Mouse (Mus musculus) CH12.LX (cell line): ENCODE results near the gene Etnk2. TPM values are rescaled to one million over a fixed set of nuclear protein-coding genes. Genes with fewer than 3 reads are reported as not detected.

ENCODE experiments used
- DNase-seq: peaks from one replicate; pipeline ENCODE4 v3.0.0-alpha.2; 2013; ENCODE audit errors: extremely low read depth
- H3K27ac ChIP-seq: 2 replicates; pipeline ENCODE4 v1.5.1; 2012; ENCODE audit warnings: low read depth, mild to moderate bottlenecking, control low read depth, moderate library complexity; ENCODE audit not compliant: insufficient read depth
- H3K27me3 ChIP-seq: replicated peaks from 2 replicates; pipeline ENCODE3; 2012; ENCODE audit warnings: inconsistent platforms
- H3K36me3 ChIP-seq, 2 experiments: replicated peaks in 1 of 2; 2 replicates each; pipeline versions ENCODE3 to v1.6.1; 2012; ENCODE audit warnings: inconsistent platforms in 1 of 2, low read length in 1 of 2, mild to moderate bottlenecking in 1 of 2, mixed read lengths in 1 of 2, moderate library complexity in 1 of 2; ENCODE audit not compliant: control insufficient read depth in 1 of 2, insufficient read depth in 1 of 2
- H3K4me1 ChIP-seq, 2 experiments: 2 replicates each; pipeline ENCODE4 v1.6.1; 2012; ENCODE audit warnings: inconsistent platforms in 1 of 2, moderate library complexity in 1 of 2; ENCODE audit not compliant: insufficient read depth in 2 of 2, control insufficient read depth in 1 of 2
- H3K4me2 ChIP-seq: 2 replicates; pipeline ENCODE4 v1.6.1; 2012; ENCODE audit warnings: low read depth, mild to moderate bottlenecking, control low read depth; ENCODE audit not compliant: poor library complexity, insufficient read depth, severe bottlenecking
- H3K4me3 ChIP-seq, 3 experiments: fragments of 150-350 bp in 1 of 3; sonication (generic) in 1 of 3; replicated peaks in 1 of 3; 2 replicates each; pipeline versions ENCODE3 to v1.5.1; 2011 to 2012; ENCODE audit warnings: low read depth in 2 of 3, low read length in 2 of 3, mild to moderate bottlenecking in 2 of 3, moderate library complexity in 2 of 3, control low read depth in 1 of 3, improper control_type of control experiment in 1 of 3, inconsistent platforms in 1 of 3, mixed read lengths in 1 of 3; ENCODE audit not compliant: poor library complexity in 1 of 3
- H3K79me2 ChIP-seq: replicated peaks from 2 replicates; pipeline ENCODE4 v1.6.1; 2012; ENCODE audit warnings: mild to moderate bottlenecking, moderate library complexity; ENCODE audit not compliant: control insufficient read depth, poor library complexity, insufficient read depth, severe bottlenecking; ENCODE audit errors: extremely low read depth
- H3K9ac ChIP-seq: 2 replicates; pipeline ENCODE4 v1.6.1; 2012; ENCODE audit warnings: low read depth, mild to moderate bottlenecking, control low read depth, moderate library complexity; ENCODE audit not compliant: insufficient read depth
- H3K9me3 ChIP-seq: replicated peaks from 2 replicates; pipeline ENCODE3; 2012; ENCODE audit warnings: low read length, inconsistent platforms, mixed read lengths
- BHLHE40 ChIP-seq: IDR thresholded peaks from 2 replicates; pipeline ENCODE4 v1.6.1; 2011; ENCODE audit warnings: mild to moderate bottlenecking, low read depth, low read length, improper control_type of control experiment
- CHD1 ChIP-seq: IDR thresholded peaks from 2 replicates; pipeline ENCODE4 v1.6.1; 2012; ENCODE audit warnings: low read depth, low read length, improper control_type of control experiment, inconsistent platforms
- CHD2 ChIP-seq: IDR thresholded peaks from 2 replicates; pipeline ENCODE4 v1.6.1; 2011; ENCODE audit warnings: low read length, improper control_type of control experiment
- CTCF ChIP-seq, 2 experiments: IDR thresholded peaks in 1 of 2; conservative IDR thresholded peaks in 1 of 2; 2 replicates each; pipeline ENCODE4 v1.5.1; 2011 to 2012; ENCODE audit warnings: low read depth in 2 of 2, low read length in 2 of 2, improper control_type of control experiment in 1 of 2, inconsistent platforms in 1 of 2, mild to moderate bottlenecking in 1 of 2, moderate library complexity in 1 of 2
- E2F4 ChIP-seq: IDR thresholded peaks from 2 replicates; pipeline ENCODE4 v1.6.1; 2011; ENCODE audit warnings: low read depth, low read length, improper control_type of control experiment; ENCODE audit not compliant: insufficient replicate concordance
- ELF1 ChIP-seq: IDR thresholded peaks from 2 replicates; pipeline ENCODE4 v1.6.1; 2014; ENCODE audit warnings: low read depth, mild to moderate bottlenecking, inconsistent platforms, low read length, improper control_type of control experiment
- EP300 ChIP-seq: IDR thresholded peaks from 2 replicates; pipeline ENCODE4 v1.6.1; 2011; ENCODE audit warnings: low read length, improper control_type of control experiment
- ETS1 ChIP-seq: conservative IDR thresholded peaks from 2 replicates; pipeline ENCODE4 v1.6.1; 2012; ENCODE audit warnings: low read depth, mild to moderate bottlenecking, inconsistent platforms, low read length, improper control_type of control experiment, moderate library complexity
- GABPA ChIP-seq: IDR thresholded peaks from 2 replicates; pipeline ENCODE4 v1.6.1; 2012; ENCODE audit warnings: low read depth, low read length, improper control_type of control experiment, inconsistent platforms; ENCODE audit not compliant: insufficient replicate concordance
- HCFC1 ChIP-seq: IDR thresholded peaks from 2 replicates; pipeline ENCODE4 v1.6.1; 2012; ENCODE audit warnings: low read depth, mild to moderate bottlenecking, inconsistent platforms, low read length, improper control_type of control experiment
- IRF4 ChIP-seq: IDR thresholded peaks from 2 replicates; pipeline ENCODE4 v1.6.1; 2014; ENCODE audit warnings: low read depth, mild to moderate bottlenecking, inconsistent platforms, low read length, improper control_type of control experiment
- JUN ChIP-seq: IDR thresholded peaks from 2 replicates; pipeline ENCODE4 v1.6.1; 2011; ENCODE audit warnings: low read depth, mild to moderate bottlenecking, low read length, improper control_type of control experiment, moderate library complexity; ENCODE audit not compliant: insufficient read depth
- JUND ChIP-seq: conservative IDR thresholded peaks from 2 replicates; pipeline ENCODE4 v1.6.1; 2011; ENCODE audit warnings: low read depth, low read length, improper control_type of control experiment
- KAT2A ChIP-seq: IDR thresholded peaks from 2 replicates; pipeline ENCODE4 v1.6.1; 2012; ENCODE audit warnings: low read length, improper control_type of control experiment, inconsistent platforms; ENCODE audit not compliant: insufficient replicate concordance
- MAFK ChIP-seq: IDR thresholded peaks from 2 replicates; pipeline ENCODE4 v1.6.1; 2011; ENCODE audit warnings: low read length, improper control_type of control experiment; ENCODE audit not compliant: insufficient replicate concordance
- MAX ChIP-seq: IDR thresholded peaks from 2 replicates; pipeline ENCODE4 v1.6.1; 2011; ENCODE audit warnings: low read length, improper control_type of control experiment
- MAZ ChIP-seq: IDR thresholded peaks from 2 replicates; pipeline ENCODE4 v1.6.1; 2012; ENCODE audit warnings: low read depth, mild to moderate bottlenecking, inconsistent platforms, low read length, improper control_type of control experiment, moderate library complexity
- MEF2A ChIP-seq: IDR thresholded peaks from 2 replicates; pipeline ENCODE4 v1.6.1; 2014; ENCODE audit warnings: low read depth, mild to moderate bottlenecking, inconsistent platforms, low read length, improper control_type of control experiment, borderline replicate concordance
- MXI1 ChIP-seq: IDR thresholded peaks from 2 replicates; pipeline ENCODE4 v1.6.1; 2011; ENCODE audit warnings: mild to moderate bottlenecking, low read depth, low read length, improper control_type of control experiment
- MYC ChIP-seq: IDR thresholded peaks from 2 replicates; pipeline ENCODE4 v1.6.1; 2011; ENCODE audit warnings: low read depth, mild to moderate bottlenecking, improper control_type of control experiment, low read length
- NELFE ChIP-seq: IDR thresholded peaks from 2 replicates; pipeline ENCODE4 v1.6.1; 2011; ENCODE audit warnings: low read depth, low read length, improper control_type of control experiment
- NRF1 ChIP-seq: IDR thresholded peaks from 2 replicates; pipeline ENCODE4 v1.6.1; 2014; ENCODE audit warnings: low read depth, mild to moderate bottlenecking, inconsistent platforms, low read length, improper control_type of control experiment, moderate library complexity
- PAX5 ChIP-seq: IDR thresholded peaks from 2 replicates; pipeline ENCODE4 v1.6.1; 2012; ENCODE audit warnings: low read length, inconsistent platforms, mixed read lengths
- POLR2A ChIP-seq: IDR thresholded peaks from 2 replicates; pipeline ENCODE4 v1.6.1; 2011; ENCODE audit warnings: low read depth, mild to moderate bottlenecking, improper control_type of control experiment, low read length
- POLR2AphosphoS2 ChIP-seq: IDR thresholded peaks from 2 replicates; pipeline ENCODE4 v1.6.1; 2011; ENCODE audit warnings: low read depth, low read length, improper control_type of control experiment
- RAD21 ChIP-seq: IDR thresholded peaks from 2 replicates; pipeline ENCODE4 v1.6.1; 2011; ENCODE audit warnings: low read depth, mild to moderate bottlenecking, low read length, improper control_type of control experiment, moderate library complexity
- RCOR1 ChIP-seq: conservative IDR thresholded peaks from 2 replicates; pipeline ENCODE4 v1.6.1; 2012; ENCODE audit warnings: low read depth, mild to moderate bottlenecking, inconsistent platforms, low read length, improper control_type of control experiment
- SIN3A ChIP-seq: IDR thresholded peaks from 2 replicates; pipeline ENCODE4 v1.6.1; 2012; ENCODE audit warnings: low read length, improper control_type of control experiment, inconsistent platforms
- SMC3 ChIP-seq: IDR thresholded peaks from 2 replicates; pipeline ENCODE4 v1.6.1; 2011; ENCODE audit warnings: low read depth, low read length, improper control_type of control experiment
- TBP ChIP-seq: conservative IDR thresholded peaks from 2 replicates; pipeline ENCODE4 v1.6.1; 2011; ENCODE audit warnings: low read depth, low read length, improper control_type of control experiment
- TCF12 ChIP-seq: IDR thresholded peaks from 2 replicates; pipeline ENCODE4 v1.6.1; 2014; ENCODE audit warnings: low read depth, mild to moderate bottlenecking, inconsistent platforms, low read length, improper control_type of control experiment
- UBTF ChIP-seq: IDR thresholded peaks from 2 replicates; pipeline ENCODE4 v1.6.1; 2012; ENCODE audit warnings: low read depth, mild to moderate bottlenecking, inconsistent platforms, low read length, improper control_type of control experiment, moderate library complexity
- USF1 ChIP-seq: IDR thresholded peaks from 2 replicates; pipeline ENCODE4 v1.6.1; 2014; ENCODE audit warnings: low read depth, mild to moderate bottlenecking, inconsistent platforms, low read length, improper control_type of control experiment
- USF2 ChIP-seq: conservative IDR thresholded peaks from 2 replicates; pipeline ENCODE4 v1.6.1; 2011; ENCODE audit warnings: low read depth, low read length, improper control_type of control experiment
- ZC3H11A ChIP-seq: IDR thresholded peaks from 2 replicates; pipeline ENCODE4 v1.6.1; 2012; ENCODE audit warnings: low read depth, mild to moderate bottlenecking, inconsistent platforms, low read length, improper control_type of control experiment
- ZKSCAN1 ChIP-seq: IDR thresholded peaks from 2 replicates; pipeline ENCODE4 v1.6.1; 2012; ENCODE audit warnings: low read depth, inconsistent platforms, low read length, improper control_type of control experiment, borderline replicate concordance
- ZMIZ1 ChIP-seq: IDR thresholded peaks from 2 replicates; pipeline ENCODE4 v1.6.1; 2012; ENCODE audit warnings: low read depth, mild to moderate bottlenecking, inconsistent platforms, low read length, improper control_type of control experiment
- ZNF384 ChIP-seq: IDR thresholded peaks from 2 replicates; pipeline ENCODE4 v1.6.1; 2012; ENCODE audit warnings: low read depth, low read length, improper control_type of control experiment, inconsistent platforms
- dilution Hi-C: fragments of 300-500 bp; cut with MboI; formaldehyde crosslinking; loops from 2 replicates; pipeline ENCODE4 v1.14.3; 2020; ENCODE audit warnings: low sequenced_read_pairs; ENCODE audit not compliant: extremely low pct_unique_long_range_greater_than_20kb, extremely low pct_ligation_motif_present
- in situ Hi-C: fragments of 300-500 bp; cut with MboI; formaldehyde crosslinking; loops from 3 replicates; pipeline ENCODE4 v1.14.3; 2019; ENCODE audit warnings: low sequenced_read_pairs, low pct_ligation_motif_present, low pct_unique_long_range_greater_than_20kb, mixed read lengths
- polyA plus RNA-seq: library from polyadenylated mRNA; unstranded; fragments of >175 nt; gene quantifications from 2 replicates; pipeline ENCODE4 v1.2.1, GENCODE M21; 2012; ENCODE audit warnings: low read depth; ENCODE audit not compliant: insufficient read length
- total RNA-seq, 2 experiments: library from RNA; depleted of rRNA; stranded (reverse); fragments of 300-350 nt in 1 of 2; fragments of >200 nt in 1 of 2; gene quantifications; 2 replicates each; pipeline ENCODE4 v1.2.3; 2012 to 2014

The Etnk2 gene
- total and polyA plus RNA-seq, 3 experiments, result 0.30 TPM; not detected in 2

GRCm38 (mm10) chr1:133353371-133353809 is 10.0 kb upstream of the Etnk2 start:
- Histone ChIP-seq H3K4me3 (no peak overlapping the region), H3K9me3 (no peaks in the 10 kb centered on the region), H3K4me1 (peaks cover 27 to 42% of the 10 kb centered on the region in 2 experiments), H3K9ac (no peak overlapping the region), H3K27ac (no peak overlapping the region), H3K4me2 (no peak overlapping the region), H3K79me2 (no peaks in the 10 kb centered on the region), H3K27me3 (peaks cover 70% of the 10 kb centered on the region), H3K36me3 (no peaks in the 10 kb centered on the region)
- no peak for TF ChIP-seq MYC
- TF ChIP-seq TBP, result no peak
- TF ChIP-seq USF1, result no peak
- TF ChIP-seq NRF1, result no peak
- TF ChIP-seq ELF1, result no peak
- no peak for TF ChIP-seq ZNF384
- TF ChIP-seq MAFK, result no peak
- TF ChIP-seq ETS1, result no peak
- no peak for TF ChIP-seq CHD1
- peak; percentile 79 for TF ChIP-seq SMC3
- TF ChIP-seq MEF2A, result 0 out of 2 replicates have a peak, but pooled peaks have one; percentile 30
- no peak; the same call in 1 of the 2 replicates for TF ChIP-seq IRF4
- no peak for TF ChIP-seq PAX5
- TF ChIP-seq UBTF, result no peak
- no peak for TF ChIP-seq E2F4
- no peak for TF ChIP-seq MXI1
- no peak for TF ChIP-seq ZKSCAN1
- TF ChIP-seq MAZ, result no peak
- no peak for TF ChIP-seq GABPA
- TF ChIP-seq TCF12, result peak; percentile 34; the same call in 1 of the 2 replicates
- TF ChIP-seq ZMIZ1, result no peak
- TF ChIP-seq CTCF (conservative IDR thresholded peaks at IDR 0.05 in 1 of 2, IDR thresholded peaks at IDR 0.05 in 1 of 2; ENCODE audit: low read depth in 2 of 2, low read length in 2 of 2), result peak; percentile 97 to 98
- TF ChIP-seq ZC3H11A, result peak; percentile 25; the same call in 1 of the 2 replicates
- TF ChIP-seq USF2, result no peak
- peak; percentile 47; the same call in 1 of the 2 replicates for TF ChIP-seq NELFE
- TF ChIP-seq POLR2AphosphoS2, result no peak
- TF ChIP-seq SIN3A, result no peak
- no peak for TF ChIP-seq BHLHE40
- TF ChIP-seq JUN, result no peak
- no peak for TF ChIP-seq RCOR1
- no peak for TF ChIP-seq EP300
- TF ChIP-seq CHD2, result no peak
- TF ChIP-seq KAT2A, result 0 out of 2 replicates have a peak, but pooled peaks have one; percentile 46
- no peak for TF ChIP-seq HCFC1
- peak; percentile 48; the same call in 1 of the 2 replicates for TF ChIP-seq MAX
- no peak for TF ChIP-seq POLR2A
- TF ChIP-seq JUND, result no peak
- TF ChIP-seq RAD21, result peak; percentile 99
- DNase-seq, result peak; percentile 76
- dilution Hi-C loops, result no loop called here
- in situ Hi-C loops, result loop anchor here (5.0 to 25.0 kb wide), 2 partner anchors 36 to 316 kb away; partner anchors contain the start of genes Mdm4 and Pik3c2b
